Mouse (Mus musculus): Measurements from ENCODE around the gene Ikzf3. TPM values are rescaled to one million over a fixed set of nuclear protein-coding genes. Genes with fewer than 3 reads are reported as not detected.

Ikzf3 gene
- polyA plus RNA-seq, 1 experiment from 2014 or later: not detected

- no peaks in the 10 kb centered on the region for H3K36me3 ChIP-seq (ENCODE audit: control insufficient read depth, insufficient read depth)
- H3K4me1 ChIP-seq (replicated peaks; ENCODE audit: control insufficient read depth, insufficient read depth, low read length): no peaks in the 10 kb centered on the region
- H3K4me3 ChIP-seq (replicated peaks; ENCODE audit: low read length): no peak overlapping the region
- H3K27me3 ChIP-seq (replicated peaks; ENCODE audit: control insufficient read depth, insufficient read depth, low read length): peaks cover 7% of the 10 kb centered on the region; the same call in 1 of the 2 replicates
- no peak overlapping the region for H3K4me2 ChIP-seq (ENCODE audit: low read length)
- ATAC-seq: no peak
- 73% methylated on average over 3 of the region's 3 CpGs for WGBS
- H3K27ac ChIP-seq (ENCODE audit: low read length): no peak overlapping the region
- no peaks in the 10 kb centered on the region for H3K9me3 ChIP-seq (ENCODE audit: control insufficient read depth, low read length)
- H3K9ac ChIP-seq (replicated peaks; ENCODE audit: low read depth, low read length): no peak overlapping the region
These were observed 40.9 kb downstream of the Ikzf3 start for GRCm38 (mm10) chr11:98504926-98505325.

- Histone ChIP-seq H3K9ac (replicated peaks; ENCODE audit: low read depth, low read length) (no peak overlapping the region), H3K27ac (ENCODE audit: low read length) (no peak overlapping the region), H3K4me3 (replicated peaks; ENCODE audit: low read length) (no peak overlapping the region), H3K4me1 (replicated peaks; ENCODE audit: control insufficient read depth, insufficient read depth, low read length) (peaks cover 7% of the 10 kb centered on the region; the same call in 1 of the 2 replicates), H3K9me3 (ENCODE audit: control insufficient read depth, low read length) (no peaks in the 10 kb centered on the region), H3K27me3 (replicated peaks; ENCODE audit: control insufficient read depth, insufficient read depth, low read length) (peaks cover 25% of the 10 kb centered on the region), H3K4me2 (ENCODE audit: low read length) (0 out of 2 replicates have a peak overlapping the region, but pooled peaks have one; percentile 19), H3K36me3 (ENCODE audit: control insufficient read depth, insufficient read depth) (no peaks in the 10 kb centered on the region)
- WGBS: 17% methylated on average over 22 of the region's 22 CpGs
- ATAC-seq: no peak
These were observed 48.2 kb downstream of the Ikzf3 start for GRCm38 (mm10) chr11:98497388-98498288.

- ATAC-seq: no peak
- H3K27me3 ChIP-seq (replicated peaks; ENCODE audit: control insufficient read depth, insufficient read depth, low read length): peaks cover 18% of the 10 kb centered on the region
- WGBS: 88% methylated on average over 5 of the region's 5 CpGs
These were observed 50.6 kb downstream of the Ikzf3 start for GRCm38 (mm10) chr11:98495176-98495719.

GRCm38 (mm10) chr11:98493394-98493793, 52.4 kb downstream of the Ikzf3 start:
- no peak for ATAC-seq

More at GRCm38 (mm10) chr11:98495176-98495719, 50.6 kb downstream of the Ikzf3 start:
- no peaks in the 10 kb centered on the region for H3K36me3 ChIP-seq (ENCODE audit: control insufficient read depth, insufficient read depth)
- H3K9me3 ChIP-seq (ENCODE audit: control insufficient read depth, low read length): no peaks in the 10 kb centered on the region
- no peak overlapping the region for H3K9ac ChIP-seq (replicated peaks; ENCODE audit: low read depth, low read length)
- H3K27ac ChIP-seq (ENCODE audit: low read length): no peak overlapping the region
- no peak overlapping the region for H3K4me3 ChIP-seq (replicated peaks; ENCODE audit: low read length)
- H3K4me2 ChIP-seq (ENCODE audit: low read length): no peak overlapping the region
- peaks cover 7% of the 10 kb centered on the region; the same call in 1 of the 2 replicates for H3K4me1 ChIP-seq (replicated peaks; ENCODE audit: control insufficient read depth, insufficient read depth, low read length)

GRCm38 (mm10) chr11:98492959-98493358, 52.9 kb downstream of the Ikzf3 start:
- no peaks in the 10 kb centered on the region for H3K9me3 ChIP-seq (ENCODE audit: control insufficient read depth, low read length)
- no peak overlapping the region for H3K4me2 ChIP-seq (ENCODE audit: low read length)
- WGBS: 21% methylated on average over 7 of the region's 7 CpGs

More at GRCm38 (mm10) chr11:98493394-98493793, 52.4 kb downstream of the Ikzf3 start:
- Histone ChIP-seq H3K4me3 (replicated peaks; ENCODE audit: low read length) (no peak overlapping the region), H3K9me3 (ENCODE audit: control insufficient read depth, low read length) (no peaks in the 10 kb centered on the region), H3K27ac (ENCODE audit: low read length) (no peak overlapping the region), H3K9ac (replicated peaks; ENCODE audit: low read depth, low read length) (no peak overlapping the region), H3K4me1 (replicated peaks; ENCODE audit: control insufficient read depth, insufficient read depth, low read length) (peaks cover 7% of the 10 kb centered on the region; the same call in 1 of the 2 replicates), H3K4me2 (ENCODE audit: low read length) (no peak overlapping the region), H3K36me3 (ENCODE audit: control insufficient read depth, insufficient read depth) (no peaks in the 10 kb centered on the region), H3K27me3 (replicated peaks; ENCODE audit: control insufficient read depth, insufficient read depth, low read length) (peaks cover 10% of the 10 kb centered on the region)
- 80% methylated on average over 9 of the region's 9 CpGs for WGBS

GRCm38 (mm10) chr11:98491571-98491970, 54.3 kb downstream of the Ikzf3 start:
- no peak for ATAC-seq
- Histone ChIP-seq H3K27ac (ENCODE audit: low read length) (no peak overlapping the region), H3K4me1 (replicated peaks; ENCODE audit: control insufficient read depth, insufficient read depth, low read length) (no peaks in the 10 kb centered on the region), H3K9me3 (ENCODE audit: control insufficient read depth, low read length) (no peaks in the 10 kb centered on the region), H3K4me2 (ENCODE audit: low read length) (no peak overlapping the region), H3K4me3 (replicated peaks; ENCODE audit: low read length) (no peak overlapping the region), H3K9ac (replicated peaks; ENCODE audit: low read depth, low read length) (no peak overlapping the region), H3K36me3 (ENCODE audit: control insufficient read depth, insufficient read depth) (no peaks in the 10 kb centered on the region), H3K27me3 (replicated peaks; ENCODE audit: control insufficient read depth, insufficient read depth, low read length) (peaks cover 6% of the 10 kb centered on the region)
- WGBS: 78% methylated on average over 7 of the region's 7 CpGs

More at GRCm38 (mm10) chr11:98492959-98493358, 52.9 kb downstream of the Ikzf3 start:
- Histone ChIP-seq H3K36me3 (ENCODE audit: control insufficient read depth, insufficient read depth) (no peaks in the 10 kb centered on the region), H3K9ac (replicated peaks; ENCODE audit: low read depth, low read length) (no peak overlapping the region), H3K4me1 (replicated peaks; ENCODE audit: control insufficient read depth, insufficient read depth, low read length) (peaks cover 7% of the 10 kb centered on the region; the same call in 1 of the 2 replicates), H3K27ac (ENCODE audit: low read length) (no peak overlapping the region), H3K4me3 (replicated peaks; ENCODE audit: low read length) (no peak overlapping the region), H3K27me3 (replicated peaks; ENCODE audit: control insufficient read depth, insufficient read depth, low read length) (peaks cover 10% of the 10 kb centered on the region)
- no peak for ATAC-seq

- H3K9ac ChIP-seq (replicated peaks; ENCODE audit: low read depth, low read length): no peak overlapping the region
- no peaks in the 10 kb centered on the region for H3K36me3 ChIP-seq (ENCODE audit: control insufficient read depth, insufficient read depth)
These were observed 57.1 kb downstream of the Ikzf3 start for GRCm38 (mm10) chr11:98488540-98489234.

GRCm38 (mm10) chr11:98487526-98488040, 58.2 kb downstream of the Ikzf3 start:
- no peak for ATAC-seq
- Histone ChIP-seq H3K9me3 (ENCODE audit: control insufficient read depth, low read length) (no peaks in the 10 kb centered on the region), H3K27ac (ENCODE audit: low read length) (no peak overlapping the region), H3K36me3 (ENCODE audit: control insufficient read depth, insufficient read depth) (no peaks in the 10 kb centered on the region), H3K27me3 (replicated peaks; ENCODE audit: control insufficient read depth, insufficient read depth, low read length) (no peaks in the 10 kb centered on the region; the same call in 1 of the 2 replicates), H3K4me1 (replicated peaks; ENCODE audit: control insufficient read depth, insufficient read depth, low read length) (no peaks in the 10 kb centered on the region), H3K4me3 (replicated peaks; ENCODE audit: low read length) (no peak overlapping the region), H3K9ac (replicated peaks; ENCODE audit: low read depth, low read length) (no peak overlapping the region), H3K4me2 (ENCODE audit: low read length) (no peak overlapping the region)
- WGBS: 76% methylated on average over 5 of the region's 5 CpGs

More at GRCm38 (mm10) chr11:98488540-98489234, 57.1 kb downstream of the Ikzf3 start:
- Histone ChIP-seq H3K9me3 (ENCODE audit: control insufficient read depth, low read length) (no peaks in the 10 kb centered on the region), H3K27me3 (replicated peaks; ENCODE audit: control insufficient read depth, insufficient read depth, low read length) (no peaks in the 10 kb centered on the region; the same call in 1 of the 2 replicates), H3K4me1 (replicated peaks; ENCODE audit: control insufficient read depth, insufficient read depth, low read length) (no peaks in the 10 kb centered on the region), H3K4me2 (ENCODE audit: low read length) (no peak overlapping the region), H3K4me3 (replicated peaks; ENCODE audit: low read length) (no peak overlapping the region), H3K27ac (ENCODE audit: low read length) (no peak overlapping the region)
- no peak for ATAC-seq
- WGBS: 70% methylated on average over 20 of the region's 20 CpGs

Measured in forebrain, embryonic 16.5 days (tissue).